Mouse (Mus musculus) megakaryocyte, embryonic 14.5 days (primary cell): Measurements from ENCODE around the gene Fbxo44.

Experiments used
- FLI1 ChIP-seq: IDR thresholded peaks from 2 replicates; pipeline ENCODE4 v1.6.1; 2012; ENCODE audit warnings: low read length, inconsistent platforms, mixed read lengths
- GATA1 ChIP-seq: IDR thresholded peaks from 3 replicates; pipeline ENCODE4 v1.6.1; 2012; ENCODE audit warnings: mixed read lengths, low read length, inconsistent platforms, borderline replicate concordance

GRCm38 (mm10) chr4:148173811-148174494 is 13.7 kb upstream of the Fbxo44 start:
- TF ChIP-seq FLI1 (no peak), GATA1 (no peak)
